Mouse (Mus musculus) MEL-GATA-1-ER (cell line): ENCODE results near the gene Plekhh3.

Experiments
- DNase-seq: peaks from one replicate; pipeline ENCODE4 v3.0.0-alpha.2; 2012; ENCODE audit warnings: low read depth; ENCODE audit errors: extremely low read depth

Gene Plekhh3

DNA sequence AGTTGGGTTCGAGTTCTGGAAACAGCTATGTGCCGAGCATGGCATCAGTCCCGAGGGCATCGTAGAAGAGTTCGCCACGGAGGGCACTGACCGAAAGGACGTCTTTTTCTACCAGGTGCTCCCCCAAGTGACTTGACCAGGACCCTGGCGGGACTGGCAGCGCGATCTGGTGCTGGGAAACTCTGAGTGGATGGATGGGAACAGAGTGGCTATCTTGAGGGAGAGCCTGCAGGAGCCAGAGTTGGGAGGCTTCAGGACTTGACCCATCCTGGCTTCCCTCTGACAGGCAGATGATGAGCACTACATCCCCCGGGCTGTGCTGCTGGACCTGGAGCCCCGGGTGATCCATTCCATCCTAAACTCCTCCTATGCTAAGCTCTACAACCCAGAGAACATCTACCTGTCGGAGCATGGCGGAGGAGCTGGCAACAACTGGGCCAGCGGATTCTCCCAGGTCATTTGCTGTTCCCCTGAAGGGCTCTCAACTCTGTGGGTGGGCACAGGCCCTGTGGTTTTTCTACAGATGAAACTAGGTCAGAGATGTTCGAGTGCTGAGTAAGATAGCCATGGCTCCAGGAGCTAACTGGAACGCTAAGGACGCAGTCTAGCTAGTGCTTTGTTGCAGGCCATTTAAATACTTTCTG, 50.5 kb downstream of the Plekhh3 start:
- no peak for DNase-seq

DNA sequence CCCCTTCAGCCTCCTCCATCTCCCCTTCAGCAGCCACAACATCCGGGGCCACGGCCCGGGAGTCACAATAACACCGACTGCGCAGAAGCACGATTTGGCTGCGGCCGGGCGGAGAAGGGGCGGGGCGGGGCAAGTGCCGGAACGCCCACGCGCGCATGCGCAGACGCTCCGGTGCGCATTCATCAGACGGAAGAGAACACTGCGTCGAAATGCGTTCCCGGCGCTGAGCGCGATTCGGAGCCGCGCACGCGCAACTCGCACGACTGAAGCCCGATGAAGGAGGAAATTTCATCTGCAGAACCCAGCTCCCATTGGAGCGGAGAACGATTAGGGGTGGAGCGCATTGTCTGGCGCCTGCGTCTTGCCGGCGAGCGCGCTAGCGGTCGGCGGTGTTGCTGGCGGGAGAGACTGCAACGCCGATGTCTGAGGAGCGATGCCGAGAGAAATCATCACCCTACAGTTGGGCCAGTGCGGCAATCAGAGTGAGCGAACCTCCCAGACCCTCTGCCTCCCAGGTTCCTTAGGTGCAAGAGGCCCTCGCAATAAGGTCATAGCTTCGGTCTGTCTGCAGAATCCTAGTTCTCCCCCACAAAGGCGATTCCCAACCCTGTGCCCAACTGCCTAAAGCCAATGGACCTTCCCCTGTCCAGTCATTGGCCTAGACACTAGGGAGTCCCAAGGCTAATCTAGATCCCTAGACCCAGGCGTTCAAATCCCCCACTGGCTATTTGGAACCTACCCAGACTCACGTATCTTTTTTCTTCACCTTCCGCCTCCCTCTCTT, 51.2 kb downstream of the Plekhh3 start, which contains the start of the genes Retreg3 and Tubg1:
Retreg3 (minus strand) TSS at position 133 of the 784 bp plus-strand sequence.
Tubg1 (plus strand) TSS at position 178 of the 784 bp plus-strand sequence.
- peak; percentile 96 for DNase-seq

DNA sequence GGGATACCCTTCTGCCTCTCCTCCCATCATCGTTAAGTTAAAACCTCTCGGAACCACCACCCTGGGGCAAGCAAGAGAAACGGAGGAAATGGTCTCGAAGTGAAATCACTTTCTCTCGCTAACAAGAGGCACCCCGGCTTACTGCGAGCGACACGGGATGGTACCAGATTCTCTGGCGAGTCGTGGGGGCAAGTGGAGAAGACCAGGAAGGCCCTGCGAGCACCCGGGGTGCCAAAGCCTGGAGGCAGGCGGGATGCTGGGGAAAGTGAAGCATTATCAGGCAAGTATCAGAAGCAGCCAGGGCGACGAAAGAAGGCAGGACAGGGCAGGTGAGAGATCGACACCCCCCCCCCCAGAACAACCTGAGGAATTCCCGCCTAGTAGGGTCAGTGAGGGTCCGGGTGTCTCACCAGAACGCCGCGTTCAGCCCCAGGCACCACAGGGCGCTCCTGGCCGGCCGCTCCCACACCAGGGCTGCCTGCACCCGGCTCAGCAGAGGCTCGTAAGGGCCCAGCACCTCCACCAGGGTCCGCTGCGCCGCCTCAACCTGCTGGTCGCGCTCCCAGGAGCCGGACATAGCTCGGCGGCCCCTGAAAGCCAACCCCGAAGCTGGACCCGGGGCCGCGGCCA, 51.9 kb downstream of the Plekhh3 start:
- DNase-seq: no peak

DNA sequence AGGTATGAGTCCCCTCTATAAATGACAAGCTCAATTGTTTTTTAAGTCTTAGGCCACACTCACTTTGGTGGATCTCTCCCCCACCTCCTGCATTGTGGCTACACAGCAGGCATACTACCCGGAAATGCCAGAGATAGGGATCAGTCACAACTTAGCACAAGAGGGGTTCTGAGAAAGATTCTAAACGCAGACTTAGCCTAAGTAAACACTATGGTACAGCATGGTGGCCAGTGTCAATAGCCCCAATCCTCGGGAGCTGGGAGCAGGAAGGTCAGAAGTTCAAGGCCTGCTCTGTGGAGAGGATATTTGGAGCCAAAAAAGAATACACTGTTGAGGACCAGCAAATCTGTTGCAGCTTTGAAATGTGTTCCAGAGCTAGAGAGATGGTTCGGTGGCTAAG, 53.0 kb downstream of the Plekhh3 start:
- DNase-seq: no peak

DNA sequence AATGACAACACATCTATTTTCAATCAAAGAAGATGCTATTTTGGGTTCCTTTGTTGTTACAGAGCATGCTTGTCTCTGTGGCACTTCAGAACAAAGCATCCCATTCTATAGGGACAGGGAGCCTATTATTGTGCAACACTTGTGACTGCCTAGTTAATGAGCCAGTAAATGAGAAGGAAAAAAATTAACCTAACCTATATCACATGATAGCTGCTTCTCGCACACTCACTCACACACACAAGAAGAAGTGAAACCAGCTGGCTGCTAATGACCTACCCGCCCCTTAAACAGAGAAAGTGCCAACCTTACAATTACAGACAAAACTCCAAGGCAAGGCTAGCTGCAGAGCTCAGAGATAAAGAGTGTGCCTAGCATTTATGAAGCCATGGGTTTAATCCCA, 55.6 kb downstream of the Plekhh3 start:
- DNase-seq: no peak
